Mouse (Mus musculus): ENCODE data around the gene Gm8257. TPM values are rescaled to one million over a fixed set of nuclear protein-coding genes. Genes with fewer than 3 reads are reported as not detected.
"Not testable (repeated sequence)": the region's sequence is repeated elsewhere in the genome, so short reads cannot be mapped to it uniquely, and the experiment has no call there.

Gm8257 gene
- total RNA-seq (2021), result not detected in 2 replicates
- long read RNA-seq, result 0 reads

GRCm38 (mm10) chr14:44706356-44706755 lies at the start of gene Gm8257:
Gm8257 (minus strand) TSS chr14:44706456.
- not testable (repeated sequence) for DNase-seq

GRCm38 (mm10) chr14:44750240-44750639 lies 44.0 kb upstream of the Gm8257 start, which contains the start of gene Gm8267:
Gm8267 (minus strand) TSS chr14:44750340.
- DNase-seq, result no peak

- DNase-seq, result not testable (repeated sequence)
Measured at GRCm38 (mm10) chr14:44742789-44743188, 36.5 kb upstream of the Gm8257 start.

- not testable (repeated sequence) for DNase-seq
Measured at GRCm38 (mm10) chr14:44730711-44731110, 24.5 kb upstream of the Gm8257 start.

GRCm38 (mm10) chr14:44627737-44628136 lies 78.5 kb downstream of the Gm8257 start, which contains the start of gene Gm5624:
Gm5624 (minus strand) TSS chr14:44627938.
- DNase-seq, result not testable (repeated sequence)

Other genes starting within 250 kb of the Gm8257 start
- not detected in 2 replicates for gene BC061237, start 214.0 kb downstream of the Gm8257 start, total RNA-seq (2021)
- gene Gm17093, start 188.2 kb downstream of the Gm8257 start, total RNA-seq (2021), result not detected in 2 replicates
- not detected in 2 replicates for gene Gm8247, start 123.3 kb downstream of the Gm8257 start, total RNA-seq (2021)
- not detected in 2 replicates for gene Gm5624, start 78.5 kb downstream of the Gm8257 start, total RNA-seq (2021)
- not detected in 2 replicates for gene Gm8267, start 43.9 kb upstream of the Gm8257 start, total RNA-seq (2021)
- gene Ptgdr, start 152.9 kb upstream of the Gm8257 start, total RNA-seq (2021), result not detected in 2 replicates

Measured in adrenal gland, postnatal 25 days (tissue).